Mouse (Mus musculus): Measurements from ENCODE around the gene Pard3b. TPM values are rescaled to one million over a fixed set of nuclear protein-coding genes. Genes with fewer than 3 reads are reported as not detected.

Gene Pard3b
- total RNA-seq, 2 experiments from 2014 or later: 9.6 to 10.7 TPM

- no peak for DNase-seq
Measured at GRCm38 (mm10) chr1:61928131-61928761, 289.6 kb downstream of the Pard3b start.

- DNase-seq: no peak
Measured at GRCm38 (mm10) chr1:61933574-61933973, 294.9 kb downstream of the Pard3b start.

- no peak for DNase-seq
Measured at GRCm38 (mm10) chr1:61934760-61935159, 296.1 kb downstream of the Pard3b start.

- DNase-seq: no peak
Measured at GRCm38 (mm10) chr1:61939882-61940281, 301.3 kb downstream of the Pard3b start.

- no peak for DNase-seq
Measured at GRCm38 (mm10) chr1:61961533-61961932, 322.9 kb downstream of the Pard3b start.

GRCm38 (mm10) chr1:61962571-61962970 is 323.9 kb downstream of the Pard3b start:
- no peak for DNase-seq

- no peak for DNase-seq
Measured at GRCm38 (mm10) chr1:61967124-61967523, 328.5 kb downstream of the Pard3b start.

- DNase-seq: no peak
Measured at GRCm38 (mm10) chr1:61967807-61968206, 329.2 kb downstream of the Pard3b start.

- no peak for DNase-seq
Measured at GRCm38 (mm10) chr1:61997711-61998110, 359.1 kb downstream of the Pard3b start.

- DNase-seq: no peak
Measured at GRCm38 (mm10) chr1:62008811-62009210, 370.2 kb downstream of the Pard3b start.

GRCm38 (mm10) chr1:62011712-62012111 is 373.1 kb downstream of the Pard3b start:
- DNase-seq: no peak

GRCm38 (mm10) chr1:62016536-62017300 is 378.1 kb downstream of the Pard3b start:
- no peak for DNase-seq

GRCm38 (mm10) chr1:62018276-62018675 is 379.7 kb downstream of the Pard3b start:
- DNase-seq: no peak

- DNase-seq: no peak
Measured at GRCm38 (mm10) chr1:62019743-62020142, 381.1 kb downstream of the Pard3b start.

- DNase-seq: no peak
Measured at GRCm38 (mm10) chr1:62041718-62042117, 403.1 kb downstream of the Pard3b start.

- no peak for DNase-seq
Measured at GRCm38 (mm10) chr1:62048592-62048991, 410.0 kb downstream of the Pard3b start.

GRCm38 (mm10) chr1:62051186-62051825 is 412.7 kb downstream of the Pard3b start:
- no peak for DNase-seq

GRCm38 (mm10) chr1:62053167-62053638 is 414.6 kb downstream of the Pard3b start:
- no peak for DNase-seq

- no peak for DNase-seq
Measured at GRCm38 (mm10) chr1:62055280-62055679, 416.7 kb downstream of the Pard3b start.

GRCm38 (mm10) chr1:62070617-62071016 is 432.0 kb downstream of the Pard3b start:
- DNase-seq: no peak

GRCm38 (mm10) chr1:62071139-62071538 is 432.5 kb downstream of the Pard3b start:
- no peak for DNase-seq

- DNase-seq: no peak
Measured at GRCm38 (mm10) chr1:62076171-62076570, 437.5 kb downstream of the Pard3b start.

GRCm38 (mm10) chr1:62081129-62081528 is 442.5 kb downstream of the Pard3b start:
- no peak for DNase-seq

Measured in gastrocnemius, postnatal 10 days (tissue).